Mouse (Mus musculus) G1E (cell line): ENCODE measurements around the gene Hmox1.

ENCODE experiments used
- CTCF ChIP-seq: IDR thresholded peaks from 2 replicates; pipeline ENCODE4 v1.5.1; 2012; ENCODE audit warnings: low read depth, low read length, inconsistent platforms, mixed read lengths
- GATA1 ChIP-seq: IDR thresholded peaks from 2 replicates; pipeline ENCODE4 v1.6.1; 2012; ENCODE audit warnings: borderline replicate concordance, low read length, inconsistent platforms, mixed read lengths
- TAL1 ChIP-seq: conservative IDR thresholded peaks from 2 replicates; pipeline ENCODE4 v1.6.1; 2012; ENCODE audit warnings: low read depth, low read length, inconsistent platforms, mixed read lengths

GRCm38 (mm10) chr8:75083846-75084245, 9.6 kb upstream of the Hmox1 start:
- TF ChIP-seq CTCF: no peak
- TF ChIP-seq TAL1: no peak
- no peak for TF ChIP-seq GATA1
